Mouse (Mus musculus) G1E (cell line): ENCODE results near the gene Rars2.

Experiments used
- CTCF ChIP-seq: IDR thresholded peaks from 2 replicates; pipeline ENCODE4 v1.5.1; 2012; ENCODE audit warnings: low read depth, low read length, inconsistent platforms, mixed read lengths
- GATA1 ChIP-seq: IDR thresholded peaks from 2 replicates; pipeline ENCODE4 v1.6.1; 2012; ENCODE audit warnings: borderline replicate concordance, low read length, inconsistent platforms, mixed read lengths
- POLR2AphosphoS5 ChIP-seq: IDR thresholded peaks from 2 replicates; pipeline ENCODE4 v1.6.1; 2012; ENCODE audit warnings: low read depth, low read length, inconsistent platforms; ENCODE audit not compliant: insufficient replicate concordance
- TAL1 ChIP-seq: conservative IDR thresholded peaks from 2 replicates; pipeline ENCODE4 v1.6.1; 2012; ENCODE audit warnings: low read depth, low read length, inconsistent platforms, mixed read lengths

DNA sequence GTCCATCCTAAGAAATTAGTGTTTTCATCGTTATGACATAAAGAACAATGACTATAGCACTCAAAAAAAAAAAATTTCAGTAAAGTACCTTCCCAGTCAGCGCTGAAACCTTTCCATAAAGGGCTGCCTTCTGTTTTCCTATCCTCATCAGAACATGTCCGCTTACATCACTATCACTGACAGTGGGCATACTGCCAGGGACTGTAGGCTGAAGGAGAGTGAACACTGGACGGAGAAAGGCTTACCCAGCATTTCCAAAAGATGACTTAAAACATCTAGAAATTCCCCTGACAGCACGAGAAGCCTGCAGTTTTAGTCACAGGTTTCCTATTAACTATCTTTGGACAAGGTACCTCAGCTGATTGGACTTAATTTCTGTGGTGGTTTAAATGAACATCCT, 59.0 kb downstream of the Rars2 start:
- no peak for TF ChIP-seq POLR2AphosphoS5
- no peak for TF ChIP-seq TAL1
- no peak for TF ChIP-seq CTCF
- no peak for TF ChIP-seq GATA1
